Mouse (Mus musculus): ENCODE data around the gene Cdh10.

Cdh10 gene
- long read RNA-seq, experiment 1: 0 reads
- long read RNA-seq, experiment 2: 0 reads

DNA sequence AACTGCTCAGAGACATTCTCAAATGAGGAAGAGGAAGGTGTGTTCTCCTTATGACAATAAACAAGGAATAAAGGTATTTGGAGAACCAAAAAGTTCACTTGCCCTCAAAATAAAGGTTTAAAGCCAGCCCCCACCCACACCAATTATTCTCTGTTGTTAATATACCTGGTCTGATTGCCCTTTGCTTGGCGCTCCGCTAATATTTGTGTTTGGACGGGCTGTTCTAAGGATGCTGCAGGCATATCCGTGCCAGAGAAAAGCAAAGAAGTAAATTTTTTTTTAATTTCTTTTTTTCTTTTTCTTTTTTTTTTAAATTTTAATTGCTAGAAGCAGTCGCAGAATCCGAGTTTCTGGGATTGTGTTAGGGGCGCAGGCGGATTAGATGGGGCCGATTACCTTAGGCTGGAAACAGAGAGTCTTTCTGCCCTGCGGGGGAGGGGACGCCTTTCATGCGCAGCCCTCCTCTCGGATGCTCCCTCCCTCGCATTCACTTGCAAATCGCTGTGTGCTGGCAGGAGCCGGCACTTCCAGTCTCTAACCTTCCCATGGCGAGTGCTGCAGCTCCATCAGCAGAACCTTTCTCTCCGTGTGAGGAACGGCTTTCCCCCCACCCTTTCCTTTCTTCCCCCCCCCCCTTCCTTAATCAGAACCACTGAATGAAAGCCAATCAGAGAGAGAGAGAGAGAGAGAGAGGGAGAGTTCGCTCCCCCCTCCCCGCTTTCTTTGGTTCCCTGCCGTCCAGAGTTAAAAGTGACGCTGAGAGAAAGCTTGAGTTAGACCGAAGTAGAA is at the start of gene Cdh10:
Gene Cdh10, plus strand, starts transcription at position 763 of the 789 bp plus-strand sequence.
- intact Hi-C loops (cut with DNase I): no loop called here

DNA sequence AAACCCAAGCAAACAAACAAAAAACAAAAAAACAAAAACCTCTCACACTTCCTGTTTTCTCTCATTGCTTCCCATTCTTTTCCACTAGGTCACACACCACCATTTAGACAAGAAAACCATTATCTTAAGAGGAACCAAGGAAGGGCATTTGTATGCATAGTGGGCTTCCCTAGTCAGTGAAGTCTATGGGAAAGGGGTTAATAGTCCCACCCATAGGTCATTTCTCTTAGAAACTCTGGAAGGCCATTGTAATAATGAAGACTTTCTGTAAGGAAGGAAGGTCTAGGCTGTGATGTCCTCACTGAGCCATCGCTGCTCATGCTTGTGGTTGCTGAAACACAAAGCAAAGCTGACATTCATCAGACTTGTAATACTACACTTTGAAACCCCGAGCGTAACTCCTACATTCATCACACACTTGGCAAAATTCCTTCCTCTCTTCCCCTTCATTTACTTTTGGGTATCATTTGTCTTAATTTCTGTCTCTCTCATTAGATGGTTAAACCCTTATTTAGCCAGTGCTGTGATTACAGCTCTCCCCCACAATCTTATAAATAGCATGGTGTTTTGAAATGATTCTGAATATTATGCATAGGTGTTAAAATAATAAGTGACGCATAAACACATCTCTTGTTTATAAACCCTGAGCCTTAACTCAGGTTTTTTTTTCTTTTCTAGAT is 9.5 kb upstream of the Cdh10 start:
- intact Hi-C loops (cut with DNase I): no loop called here

DNA sequence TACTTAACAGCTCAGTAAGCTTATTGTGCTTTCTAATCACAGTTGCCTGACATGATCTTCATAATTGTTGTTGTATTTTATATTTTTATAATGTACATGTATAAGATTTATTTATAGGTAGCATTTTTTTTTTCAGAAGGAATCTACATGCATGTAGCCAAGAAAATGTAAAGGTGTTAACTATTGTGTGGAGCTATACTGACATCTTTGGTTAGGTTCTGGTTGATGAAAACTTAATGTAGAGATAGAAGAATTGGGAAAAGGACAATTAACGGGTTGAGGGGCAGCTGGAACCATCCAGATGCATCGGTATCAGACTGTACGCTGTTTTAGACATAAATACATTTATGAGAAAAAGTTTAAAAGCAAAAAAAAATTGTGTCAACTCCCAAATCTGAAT is 1.0 kb upstream of the Cdh10 start:
- intact Hi-C loops (cut with DNase I): no loop called here

DNA sequence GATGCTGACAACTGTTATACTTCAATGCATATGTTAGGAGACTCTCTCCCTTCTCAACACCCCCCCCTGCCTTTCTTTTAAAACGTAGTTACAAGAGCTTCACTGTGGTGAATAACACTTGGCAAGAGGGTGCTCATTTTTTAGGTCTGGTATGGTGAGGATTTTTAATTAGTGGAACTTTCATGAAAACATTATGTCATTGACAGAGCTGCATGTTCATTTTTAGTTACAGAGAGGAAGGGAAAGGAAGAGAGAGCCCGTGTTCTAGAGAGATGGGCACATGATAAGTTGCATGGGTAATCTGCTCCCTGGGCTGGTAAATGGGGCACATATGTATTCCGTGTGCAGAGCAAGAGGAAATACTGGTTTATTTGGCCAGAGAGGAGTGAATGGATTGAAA is 1.5 kb downstream of the Cdh10 start:
- intact Hi-C loops (cut with DNase I): no loop called here

DNA sequence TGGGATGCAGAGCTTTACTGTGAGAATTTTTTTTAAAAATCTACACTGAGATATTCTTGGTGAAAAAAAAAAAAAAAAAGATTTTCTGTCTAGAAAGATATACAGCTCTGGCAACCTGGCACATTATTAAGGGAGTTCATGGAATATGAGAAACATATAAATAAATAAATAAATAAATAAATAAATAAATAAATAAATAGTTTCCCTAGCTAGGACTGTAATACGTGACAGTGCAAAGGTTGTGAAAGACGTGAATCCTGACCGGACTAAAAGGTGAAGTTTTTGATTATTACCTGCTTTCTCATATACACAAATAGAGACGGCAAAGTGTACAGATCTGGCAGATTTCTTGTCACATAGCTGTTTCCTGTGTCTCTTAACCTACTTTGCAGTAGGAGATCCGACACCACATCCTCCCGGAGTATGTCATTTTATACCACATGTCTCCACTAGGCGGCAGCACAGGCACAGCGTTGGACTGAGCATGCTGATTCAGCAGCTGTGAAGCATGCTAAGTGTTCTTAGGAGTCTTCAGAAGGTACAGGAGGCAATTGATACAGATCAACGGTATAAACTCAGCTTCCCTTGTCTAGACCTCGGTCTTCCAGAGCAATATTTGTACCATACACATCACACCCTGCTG is 2.5 kb downstream of the Cdh10 start:
- intact Hi-C loops (cut with DNase I): no loop called here

DNA sequence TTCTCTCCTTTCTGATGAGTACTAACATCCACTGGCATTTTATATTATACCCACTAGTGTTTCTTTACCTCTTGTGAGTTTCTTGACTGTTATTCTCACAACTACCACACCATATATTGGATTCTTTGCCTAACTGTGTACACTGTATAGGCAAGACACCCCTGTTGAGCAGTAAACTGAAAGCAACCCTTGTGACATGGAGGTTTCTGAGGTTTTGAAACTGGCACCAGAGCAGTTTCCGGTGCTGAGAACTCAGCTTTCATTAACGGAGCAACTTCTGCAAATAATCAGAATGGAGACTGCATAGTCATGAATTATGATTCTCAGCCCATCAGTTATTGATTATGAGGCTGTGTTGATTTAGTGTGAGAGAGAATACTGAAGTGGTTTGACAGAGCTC is 4.7 kb downstream of the Cdh10 start:
- intact Hi-C loops (cut with DNase I): no loop called here

DNA sequence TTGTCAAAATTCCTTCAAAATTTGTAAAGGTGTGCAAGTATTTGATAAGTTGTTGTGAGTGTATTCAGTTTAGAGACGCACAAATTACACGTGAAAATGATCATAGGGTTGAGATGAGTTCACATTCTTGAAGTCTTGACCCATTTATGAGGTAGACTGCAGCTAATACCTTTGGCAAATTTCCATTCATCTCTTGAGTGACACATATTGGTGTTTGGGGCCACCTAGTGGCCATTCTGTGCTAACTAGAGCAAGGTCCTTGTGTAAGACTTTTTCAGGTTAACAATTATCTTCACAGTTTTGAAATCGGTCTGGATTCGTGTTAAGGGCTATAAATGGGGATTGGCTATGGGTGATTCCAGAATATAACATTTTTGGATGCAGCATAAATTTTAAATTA is 13.5 kb downstream of the Cdh10 start:
- intact Hi-C loops (cut with DNase I): no loop called here

DNA sequence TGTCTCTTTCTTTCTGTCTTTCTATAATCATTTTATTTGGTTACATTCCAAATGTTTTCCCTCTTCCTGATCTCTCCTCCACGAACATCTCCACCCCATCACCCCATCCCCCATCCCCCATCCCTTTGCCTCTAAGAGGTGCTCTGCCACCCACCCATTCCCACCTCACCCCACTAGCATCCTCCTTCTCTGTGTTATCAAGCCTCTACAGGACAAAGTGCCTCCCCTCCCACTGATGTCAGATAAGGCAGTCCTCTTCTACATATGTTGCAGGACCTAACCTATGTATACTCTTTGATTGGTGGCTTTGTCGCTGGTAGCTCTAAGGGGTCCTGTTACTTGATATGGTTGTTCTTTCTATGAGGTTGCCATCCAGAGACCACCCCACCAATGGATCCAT is 23.0 kb downstream of the Cdh10 start:
- intact Hi-C loops (cut with DNase I): no loop called here

DNA sequence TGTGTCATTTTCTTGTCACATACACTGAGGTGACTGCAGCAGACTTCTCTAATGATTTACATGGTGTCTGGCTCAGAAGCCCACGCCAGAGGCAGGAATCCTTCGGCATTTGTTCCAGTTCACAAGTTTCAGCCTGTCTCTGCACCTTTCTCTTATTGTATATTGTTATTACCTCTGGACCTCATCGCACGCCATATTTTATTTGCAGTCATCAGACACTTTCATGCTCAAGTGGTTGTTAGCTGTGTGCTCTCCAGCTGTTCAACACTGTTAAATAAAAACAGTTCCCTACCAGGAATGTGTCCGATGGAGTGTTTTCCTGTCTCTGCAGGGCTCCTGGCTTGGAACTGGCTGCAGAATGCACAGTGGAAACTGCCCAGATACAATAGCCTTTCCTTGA is 26.1 kb downstream of the Cdh10 start:
- intact Hi-C loops (cut with DNase I): no loop called here

DNA sequence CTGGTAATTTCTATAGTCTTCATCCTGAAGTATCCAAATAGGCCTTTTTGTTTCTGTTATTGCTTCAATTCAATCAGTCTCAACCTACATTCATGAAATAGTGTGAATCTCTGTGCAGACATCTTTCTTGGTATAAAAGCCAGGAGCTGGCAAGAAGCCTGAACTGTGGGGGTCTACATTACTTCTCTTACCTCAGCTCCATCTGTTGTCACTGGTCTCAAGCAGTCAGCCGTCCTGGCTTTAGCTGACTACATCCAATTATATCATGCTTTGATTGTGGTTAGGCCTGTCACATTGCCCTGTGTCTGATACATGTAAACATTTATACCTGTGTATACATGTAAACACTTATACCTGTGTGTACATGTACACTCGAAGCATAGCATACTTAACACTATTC is 31.8 kb downstream of the Cdh10 start:
- intact Hi-C loops (cut with DNase I): no loop called here

DNA sequence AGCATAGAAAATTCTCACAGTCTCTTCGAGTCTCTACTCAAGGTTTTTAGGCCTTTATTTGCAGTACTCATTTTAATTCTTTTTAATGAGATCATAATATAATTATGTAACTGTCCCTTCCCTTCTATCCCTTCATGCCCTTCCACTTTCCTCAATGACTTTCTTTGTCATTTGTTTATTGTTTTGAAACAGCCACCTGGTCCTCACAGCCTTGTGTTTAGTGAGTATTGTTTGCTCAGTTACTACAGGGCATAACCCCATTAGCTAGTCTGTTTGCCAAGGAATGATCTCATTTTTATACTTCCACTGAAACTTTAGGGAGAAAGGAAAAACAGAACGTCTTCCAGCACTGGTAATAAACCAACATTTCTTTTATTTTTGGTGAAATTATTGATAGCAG is 39.4 kb downstream of the Cdh10 start:
- intact Hi-C loops (cut with DNase I): no loop called here

DNA sequence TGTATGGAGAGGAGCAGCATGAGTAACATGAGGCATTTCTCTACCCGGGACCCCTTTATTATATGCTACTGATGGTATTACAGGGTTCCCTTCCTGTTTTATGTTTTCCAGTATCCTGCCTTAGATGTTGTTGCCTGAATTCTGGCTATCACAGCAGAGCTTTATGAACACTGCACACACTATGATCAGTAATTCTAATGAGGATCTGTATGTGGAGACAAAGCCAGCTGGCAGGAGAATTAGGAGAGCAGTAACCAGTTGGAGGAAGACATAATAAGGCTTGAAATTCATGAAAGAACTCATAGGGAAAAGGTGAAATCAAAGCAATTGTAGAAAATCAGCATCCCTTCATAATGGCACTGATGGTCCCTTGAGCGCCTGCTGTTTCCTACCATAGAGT is 51.1 kb downstream of the Cdh10 start:
- intact Hi-C loops (cut with DNase I): no loop called here

DNA sequence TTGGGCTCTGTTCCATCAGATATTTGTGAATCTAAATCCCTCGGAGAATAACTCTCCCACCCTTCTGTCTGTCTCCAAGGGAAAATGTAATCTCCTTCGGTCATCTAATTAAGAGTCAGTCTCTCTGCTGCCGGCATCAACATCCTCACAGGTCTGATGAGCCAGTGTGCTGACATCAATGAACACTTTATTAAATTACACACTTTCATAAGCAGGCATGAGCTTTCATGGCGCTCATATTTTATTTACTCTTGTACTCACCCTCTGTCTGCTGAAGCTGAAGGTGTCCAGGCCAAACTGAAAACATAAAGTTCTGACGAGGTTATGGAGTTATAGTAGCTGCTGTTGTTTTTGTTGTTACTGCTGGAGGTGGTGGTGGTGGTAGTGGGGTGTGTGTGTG is 62.7 kb downstream of the Cdh10 start:
- intact Hi-C loops (cut with DNase I): no loop called here

DNA sequence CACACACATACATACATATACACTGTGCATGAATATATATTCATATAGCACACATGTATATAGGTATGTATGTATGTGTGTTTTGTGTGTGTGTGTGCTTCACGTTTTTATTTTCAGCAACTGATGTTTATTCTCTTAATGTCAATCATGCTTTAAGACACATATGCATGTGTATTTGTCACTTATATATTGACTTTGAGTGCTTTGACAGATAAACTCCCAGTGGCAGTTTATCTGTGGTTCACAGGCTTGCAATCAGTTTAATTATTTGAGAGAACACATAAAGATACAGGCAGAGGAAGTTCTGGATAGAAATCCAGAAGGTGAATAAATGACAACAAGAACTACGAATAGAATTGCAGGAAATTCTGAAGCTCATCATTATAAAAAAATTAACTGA is 67.9 kb downstream of the Cdh10 start:
- intact Hi-C loops (cut with DNase I): no loop called here

DNA sequence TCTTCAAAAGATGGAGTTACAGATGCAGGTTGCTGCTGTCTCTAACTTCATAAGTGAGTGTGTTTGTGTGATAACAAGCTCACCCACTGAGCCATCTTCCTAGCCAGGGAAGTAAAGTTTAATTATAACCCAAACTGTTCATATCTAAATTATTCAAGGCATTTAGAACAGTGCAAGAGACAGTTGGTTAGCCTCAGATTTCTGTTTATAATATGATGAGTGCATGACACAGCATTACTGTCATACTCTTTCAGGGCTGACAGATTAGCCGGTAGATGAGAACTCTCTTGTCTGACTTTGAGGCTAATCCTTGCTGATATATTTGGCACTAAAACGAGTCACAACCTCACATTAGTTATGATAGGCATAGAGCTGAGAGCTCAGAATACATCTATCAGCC is 70.2 kb downstream of the Cdh10 start:
- intact Hi-C loops (cut with DNase I): no loop called here

DNA sequence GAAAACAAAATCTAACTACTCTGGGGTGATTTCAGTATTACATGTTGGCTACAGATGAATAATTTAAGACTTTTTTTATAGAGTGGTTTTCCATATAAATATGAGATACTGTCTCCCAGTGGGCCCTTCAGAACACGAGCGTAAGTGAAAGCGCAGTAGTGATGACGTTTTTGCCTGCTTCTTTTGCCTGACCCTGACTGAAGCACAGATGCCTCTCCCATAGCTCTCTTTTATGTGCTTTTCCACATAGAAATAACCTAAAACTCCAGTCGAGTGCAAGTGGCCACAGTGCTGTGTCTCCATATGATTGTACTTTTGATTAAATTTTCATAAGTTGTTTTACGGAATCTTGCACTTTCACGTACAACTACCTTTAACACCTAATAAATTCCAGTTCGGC is 71.6 kb downstream of the Cdh10 start:
- intact Hi-C loops (cut with DNase I): no loop called here

DNA sequence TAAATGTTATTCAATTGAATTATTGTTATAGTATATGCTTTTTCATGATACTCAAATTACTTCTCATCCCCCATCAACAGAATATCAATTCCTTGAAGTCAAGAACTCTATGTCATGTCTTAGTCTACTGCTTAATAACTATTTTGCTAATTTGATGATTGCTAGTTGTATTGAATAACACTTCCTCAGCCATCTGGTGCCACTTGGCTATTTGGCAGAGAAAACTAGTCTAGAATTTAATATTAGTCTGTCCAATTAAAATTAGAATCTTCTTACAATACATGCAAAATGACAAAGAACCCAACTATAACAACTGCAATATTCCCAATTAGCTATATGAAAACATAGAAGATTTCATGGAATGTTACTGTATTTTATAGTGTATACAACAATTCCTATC is 82.0 kb downstream of the Cdh10 start:
- intact Hi-C loops (cut with DNase I): no loop called here

DNA sequence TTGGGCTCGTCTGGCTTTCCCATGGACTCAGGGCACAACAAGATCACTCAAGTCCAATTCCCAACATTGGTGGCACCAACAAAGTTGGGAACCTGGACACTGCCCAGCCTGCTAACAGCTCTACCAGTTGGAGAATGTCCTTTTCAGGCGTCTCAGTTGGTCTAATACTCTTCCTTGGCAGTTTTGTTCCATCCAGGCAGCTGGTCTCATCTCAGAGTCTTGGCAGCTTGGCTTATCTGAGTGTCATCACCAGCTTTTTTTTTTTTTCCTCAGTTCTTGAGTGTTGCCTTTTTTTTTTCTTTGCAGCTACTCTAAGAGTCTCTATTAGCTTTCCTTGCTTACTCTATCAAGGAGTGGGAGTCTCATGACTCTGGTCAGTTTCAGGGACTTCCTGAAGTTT is 85.4 kb downstream of the Cdh10 start:
- intact Hi-C loops (cut with DNase I): no loop called here

DNA sequence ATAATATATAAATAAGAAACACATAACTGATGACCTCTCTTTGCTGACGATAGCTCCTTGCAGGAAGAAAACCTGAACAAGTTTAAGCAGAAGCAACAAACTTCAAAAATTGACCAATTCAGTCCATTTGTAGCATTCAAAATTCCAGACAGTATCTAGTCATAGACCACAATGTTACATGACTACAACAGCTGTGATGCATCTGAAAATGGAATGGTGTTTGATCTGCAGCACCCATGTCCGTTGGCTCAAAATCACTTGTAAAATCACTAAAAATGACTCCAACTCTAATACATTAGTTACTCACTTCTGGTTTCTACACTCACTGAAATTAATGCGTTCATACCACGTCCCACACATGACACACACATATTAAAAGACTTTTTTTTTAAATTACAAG is 91.9 kb downstream of the Cdh10 start:
- intact Hi-C loops (cut with DNase I): no loop called here

DNA sequence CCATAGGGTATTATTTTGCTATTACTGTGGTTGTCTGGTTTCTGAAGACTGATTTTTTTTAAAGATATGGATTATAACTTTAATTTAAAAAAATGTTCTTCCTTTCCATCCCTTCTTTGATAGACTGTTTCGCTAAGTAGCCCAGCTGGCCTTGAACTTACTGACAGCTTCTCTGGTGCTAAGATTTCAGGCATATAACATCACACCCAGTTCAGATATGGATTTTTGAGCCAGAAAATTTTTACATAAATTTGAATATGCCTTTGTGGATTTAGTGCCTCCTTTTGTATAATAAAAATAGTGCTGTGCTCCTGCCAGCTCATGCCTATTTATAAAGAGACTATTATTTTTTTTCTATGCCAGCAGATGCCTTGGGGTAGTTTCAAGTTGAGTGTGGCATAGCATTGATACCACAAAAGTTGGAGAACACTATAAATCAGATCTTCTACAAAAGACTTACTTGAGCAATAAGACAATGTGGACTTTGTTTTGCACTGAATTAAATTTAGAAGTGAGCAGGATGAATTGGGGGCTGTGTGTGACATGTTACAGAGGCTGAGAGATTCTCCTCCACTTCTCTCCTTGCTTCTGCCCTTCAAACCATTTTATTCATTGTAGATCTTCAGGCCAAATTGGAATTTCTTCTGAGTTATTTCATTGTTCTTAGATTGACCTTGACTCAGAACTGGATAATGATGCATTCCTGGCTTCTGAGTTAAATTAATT is 106.8 kb downstream of the Cdh10 start:
- intact Hi-C loops (cut with DNase I): no loop called here

DNA sequence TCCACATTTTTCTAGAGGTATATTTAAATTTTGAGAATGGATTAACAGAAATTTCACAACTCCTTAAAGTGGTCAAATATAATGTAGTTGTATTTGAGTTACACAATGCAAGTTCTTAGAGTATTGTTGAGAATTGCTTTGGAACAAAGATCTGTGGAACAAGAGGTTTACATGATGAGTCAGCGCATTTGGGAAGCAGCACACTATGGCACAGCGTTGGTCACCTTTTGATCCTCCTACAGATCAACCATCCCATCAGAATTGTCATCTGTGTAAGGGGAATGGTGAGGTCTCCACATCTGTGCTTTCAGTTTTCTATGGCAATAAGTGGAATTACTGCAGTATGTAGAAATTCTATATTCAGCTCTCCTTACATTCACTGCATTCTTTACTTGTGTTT is 108.2 kb downstream of the Cdh10 start:
- intact Hi-C loops (cut with DNase I): no loop called here

DNA sequence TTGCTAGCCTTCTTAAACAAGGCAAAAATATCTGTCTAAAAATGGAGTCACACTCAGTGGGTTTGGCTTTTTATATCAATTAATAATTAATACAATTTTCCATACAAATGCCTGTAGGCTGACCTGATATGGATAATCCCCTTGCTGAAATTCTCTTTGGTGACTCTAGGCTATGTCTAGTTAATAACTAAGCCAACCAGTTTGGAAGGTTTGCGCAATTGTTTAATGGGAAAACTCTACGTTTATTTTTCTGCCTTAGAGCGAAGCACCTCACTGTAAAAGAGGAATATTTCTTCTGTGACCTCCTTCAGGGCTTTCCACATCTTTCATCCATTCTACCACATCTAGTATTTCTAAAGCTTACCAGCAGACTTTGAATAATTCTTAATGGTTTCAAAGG is 133.5 kb downstream of the Cdh10 start:
- intact Hi-C loops (cut with DNase I): no loop called here
